In the genomic region with DNA sequence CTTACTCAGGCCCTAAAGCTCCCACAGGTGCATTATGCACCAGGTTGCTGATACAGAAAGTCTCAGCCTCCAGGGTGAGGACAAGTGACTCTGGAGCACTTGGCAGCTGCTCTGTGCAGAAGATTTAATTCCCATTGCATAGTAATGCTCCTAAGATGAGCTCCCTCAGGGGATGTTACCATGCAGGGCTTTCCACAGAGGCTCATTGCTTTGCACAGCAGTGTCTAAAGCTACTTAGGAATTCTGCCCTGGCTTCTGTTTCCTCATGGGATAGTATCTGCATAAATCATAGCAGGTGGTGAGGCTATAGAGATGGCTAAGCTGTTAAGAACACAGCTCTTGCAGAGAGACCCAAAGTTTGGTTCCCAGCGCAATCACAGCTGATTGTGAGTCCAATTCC, we compare ENCODE assay signal across 17 mouse cellular contexts.
"Had no signal": no experiment of that assay in that cellular context is flagged by ENCODE, and none has a peak within 500 bp of the region (broad histone marks: within the 10 kb centered on the region; RNA-seq: fewer than 3 reads in every experiment).

No protein-coding gene starts in this region.

- H3K27me3 ChIP-seq: limb, embryonic 15.5 days; liver, embryonic 12.5 days; megakaryocyte, embryonic 14.5 days; neural tube, embryonic 12.5 days; stomach, embryonic 15.5 days had no signal

- H3K9ac ChIP-seq: limb, embryonic 15.5 days; liver, embryonic 12.5 days; lung, embryonic 14.5 days; neural tube, embryonic 12.5 days; stomach, embryonic 15.5 days had no signal

- H3K4me3 ChIP-seq: limb, embryonic 15.5 days; liver, embryonic 12.5 days; megakaryocyte, embryonic 14.5 days; myocyte; neural tube, embryonic 12.5 days; stomach, embryonic 15.5 days had no signal

- H3K36me3 ChIP-seq: limb, embryonic 15.5 days; liver, embryonic 12.5 days; neural tube, embryonic 12.5 days; stomach, embryonic 15.5 days had no signal

- H3K4me2 ChIP-seq: limb, embryonic 15.5 days; liver, embryonic 12.5 days; lung, embryonic 14.5 days; neural tube, embryonic 12.5 days; stomach, embryonic 15.5 days had no signal

- H3K9me3 ChIP-seq: limb, embryonic 15.5 days; liver, embryonic 12.5 days; neural tube, embryonic 12.5 days; stomach, embryonic 15.5 days had no signal

- ATAC-seq: liver, embryonic 12.5 days had no signal

- DNase-seq: kidney, adult 11 months; kidney, adult 9 months; kidney, postnatal 36 days; layer of hippocampus, adult 9-11 months; layer of hippocampus, postnatal 36 days; lung, embryonic 14.5 days; lung, postnatal 10 days; right cerebral cortex, postnatal 14 days; thymus, postnatal 36 days had no signal

- H3K4me1 ChIP-seq: limb, embryonic 15.5 days; liver, embryonic 12.5 days; megakaryocyte, embryonic 14.5 days; neural tube, embryonic 12.5 days; stomach, embryonic 15.5 days had no signal

- H3K27ac ChIP-seq: kidney, postnatal 0 days; limb, embryonic 15.5 days; liver, embryonic 12.5 days; macrophage; neural tube, embryonic 12.5 days; stomach, embryonic 15.5 days had no signal
